Comparison of ENCODE assay signal across 10 mouse cellular contexts in the genomic region with DNA sequence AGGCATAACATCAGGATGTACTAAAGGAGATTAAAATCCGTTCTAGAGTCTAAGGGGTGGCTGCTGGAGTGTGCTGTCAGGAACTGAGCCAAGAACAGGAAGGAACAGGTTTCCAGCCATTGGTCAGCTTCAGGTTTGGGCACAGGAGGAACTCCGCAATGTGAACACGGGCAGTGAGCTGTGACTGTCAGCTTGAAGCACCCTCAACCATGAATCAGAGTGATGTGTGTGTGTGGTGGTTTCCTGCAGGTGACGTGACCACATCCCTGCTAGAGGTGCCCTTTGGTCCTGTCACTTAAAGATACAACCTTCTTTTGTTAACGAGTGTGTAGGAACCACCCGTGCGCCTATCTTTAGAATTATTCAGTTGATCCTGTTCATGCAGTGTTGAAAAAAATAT. TPM values are rescaled to one million over a fixed set of nuclear protein-coding genes. Genes with fewer than 3 reads are reported as not detected.
DNase-seq lines count a peak whose midpoint lies in the region; ATAC-seq and TF ChIP-seq lines count a peak whose summit lies in the region.
"Had no signal": no experiment of that assay in that cellular context is flagged by ENCODE, and none has a peak within 500 bp of the region (broad histone marks: within the 10 kb centered on the region; RNA-seq: fewer than 3 reads in every experiment).

No protein-coding gene starts in this region.

- no peaks in the 10 kb centered on the region for H3K9me3 ChIP-seq in limb, embryonic 10.5 days (replicated peaks)

- DNase-seq in kidney, adult 9 months = peak; percentile 28
- no peak for DNase-seq in kidney, adult 2 months
- peak; percentile 68 for DNase-seq in thymus, adult 2 months
- no peak for DNase-seq in limb, embryonic 10.5 days (ENCODE audit: low spot score)
- no peak for DNase-seq in adrenal gland, postnatal 10 days
- DNase-seq in ovary, postnatal 10 days (ENCODE audit: low spot score) = no peak
- DNase-seq: gastrocnemius, adult 2 months; retina, postnatal 1 day had no signal

- TF ChIP-seq POLR2A in kidney, adult 2 months (IDR thresholded peaks at IDR 0.05; ENCODE audit: low read depth, low read length) = no peak
- no peak for TF ChIP-seq POLR2A in thymus, adult 2 months (IDR thresholded peaks at IDR 0.05; ENCODE audit: control insufficient read depth, extremely low read depth, insufficient read depth, low read length, poor library complexity)

- TF ChIP-seq CTCF in kidney, adult 2 months (conservative IDR thresholded peaks at IDR 0.05; ENCODE audit: insufficient read depth, insufficient read length, low read depth, low read length) = no peak
- no peak for TF ChIP-seq CTCF in thymus, adult 2 months (IDR thresholded peaks at IDR 0.05; ENCODE audit: borderline replicate concordance, control insufficient read depth, extremely low read depth, insufficient read depth, low read length, poor library complexity)

- H3K4me1 ChIP-seq in kidney, adult 2 months (ENCODE audit: control insufficient read depth, insufficient read depth, low read length) = no peaks in the 10 kb centered on the region; the same call in 1 of the 2 replicates
- H3K4me1 ChIP-seq in thymus, adult 2 months (replicated peaks; ENCODE audit: control insufficient read depth, insufficient read depth, low read length) = peaks cover 13% of the 10 kb centered on the region
- H3K4me1 ChIP-seq in limb, embryonic 10.5 days = no peaks in the 10 kb centered on the region

- H3K27ac ChIP-seq in kidney, adult 2 months (ENCODE audit: insufficient read depth, low read depth, low read length) = no peak overlapping the region
- no peak overlapping the region for H3K27ac ChIP-seq in thymus, adult 2 months (ENCODE audit: control insufficient read depth, insufficient read depth, low read length)
- no peak overlapping the region for H3K27ac ChIP-seq in limb, embryonic 10.5 days
- H3K27ac ChIP-seq: gastrocnemius, adult 2 months had no signal

- no peak overlapping the region for H3K4me3 ChIP-seq in kidney, adult 2 months (ENCODE audit: insufficient read depth, low read depth, low read length)
- no peak overlapping the region for H3K4me3 ChIP-seq in thymus, adult 2 months (ENCODE audit: control insufficient read depth, insufficient read depth, low read length)
- no peak overlapping the region for H3K4me3 ChIP-seq in limb, embryonic 10.5 days
- H3K4me3 ChIP-seq: gastrocnemius, adult 2 months had no signal

- peak; percentile 89 for ATAC-seq in granulocyte monocyte progenitor cell, adult 5-6 weeks (replicated peaks; ENCODE audit: poor library complexity, severe bottlenecking)
- ATAC-seq in megakaryocyte-erythroid progenitor cell, adult 5-6 weeks (replicated peaks; ENCODE audit: low FRiP score, low TSS enrichment, poor library complexity, severe bottlenecking) = peak; percentile 57

- WGBS in kidney, adult 2 months = 24% methylated on average over 7 of the region's 7 CpGs
- WGBS in thymus, adult 2 months = 2% methylated on average over 7 of the region's 7 CpGs
- 89% methylated on average over 7 of the region's 7 CpGs for WGBS in limb, embryonic 10.5 days

- no peaks in the 10 kb centered on the region for H3K27me3 ChIP-seq in kidney, adult 2 months (replicated peaks; ENCODE audit: control insufficient read depth, insufficient read depth, low read length)
- no peaks in the 10 kb centered on the region for H3K27me3 ChIP-seq in thymus, adult 2 months (ENCODE audit: control insufficient read depth, insufficient read depth, low read length)
- H3K27me3 ChIP-seq in limb, embryonic 10.5 days (ENCODE audit: low read depth, poor library complexity, severe bottlenecking) = no peaks in the 10 kb centered on the region

- H3K36me3 ChIP-seq in kidney, adult 2 months (ENCODE audit: control insufficient read depth, insufficient read depth, low read length) = no peaks in the 10 kb centered on the region
- no peaks in the 10 kb centered on the region for H3K36me3 ChIP-seq in thymus, adult 2 months (ENCODE audit: control insufficient read depth, insufficient read depth, low read length)
- H3K36me3 ChIP-seq in limb, embryonic 10.5 days = no peaks in the 10 kb centered on the region

RNA-seq across cellular contexts. Expression of gene Bfsp2, which starts 31.1 kb away (rescaled TPM):
- 0.14 and 0.56 TPM in 2 replicates for polyA plus RNA-seq in kidney, adult 2 months (2012; rRNA removed)
- total RNA-seq in granulocyte monocyte progenitor cell, adult 5-6 weeks (2014; fragmentation: Nextera tagmentation) = 3.1 TPM in 1 of 2 replicates, not detected in the other
- total RNA-seq in granulocyte monocyte progenitor cell, adult 5-6 weeks (2017) = 1.2 TPM in 1 of 2 replicates, not detected in the other
- total RNA-seq in megakaryocyte-erythroid progenitor cell, adult 5-6 weeks (2014; fragmentation: Nextera tagmentation) = 1.2 and 22.3 TPM in 2 replicates
- 1.2 and 3.9 TPM in 2 replicates for total RNA-seq in megakaryocyte-erythroid progenitor cell, adult 5-6 weeks (2017)
- 0.98 and 1.4 TPM in 2 replicates for polyA plus RNA-seq in thymus, adult 2 months (2012; rRNA removed)
- 0.23 and 1.0 TPM in 2 replicates for polyA plus RNA-seq in limb, embryonic 10.5 days (2016; fragmentation: Nextera tagmentation; extraction: Ambion mirVana)
- total RNA-seq in adrenal gland, postnatal 10 days (2021) = under 1 TPM; 0.55 to 0.60 TPM

Comparison
In these comparisons a context has a peak if more than half of its experiments do, and no peak if none do; other contexts are left out.
1. DNase-seq: peak in kidney, adult 9 months (single experiment) and thymus, adult 2 months (single experiment); none in kidney, adult 2 months (single experiment), limb, embryonic 10.5 days (single experiment), adrenal gland, postnatal 10 days (single experiment) and ovary, postnatal 10 days (single experiment).